In genomic region chr8:34688396-34689048, GRCm38 (mm10) we compare ENCODE assay signal across 10 mouse cellular contexts.
DNase-seq lines count a peak whose midpoint lies in the region; ATAC-seq and TF ChIP-seq lines count a peak whose summit lies in the region.
"Had no signal": no experiment of that assay in that cellular context is flagged by ENCODE, and none has a peak within 500 bp of the region (broad histone marks: within the 10 kb centered on the region; RNA-seq: fewer than 3 reads in every experiment).

No protein-coding gene starts in this region.

- no peak for DNase-seq in kidney, adult 11 months
- peak; percentile 65 for DNase-seq in forebrain, embryonic 14.5 days (ENCODE audit: low spot score)
- no peak for DNase-seq in liver, postnatal 0 days
- DNase-seq in adrenal gland, postnatal 36 days = no peak
- DNase-seq in kidney, adult 2 months = no peak
- DNase-seq in thymus, adult 18-20 months = no peak
- DNase-seq: lung, adult 2 months had no signal

- no peak overlapping the region for H3K27ac ChIP-seq in kidney, embryonic 14.5 days (ENCODE audit: low read depth, low read length)
- H3K27ac ChIP-seq in bone marrow macrophage, adult 2 months (ENCODE audit: insufficient read depth, low read depth, low read length) = peak overlapping the region; percentile 20; the same call in 1 of the 2 replicates
- H3K27ac ChIP-seq in forebrain, embryonic 14.5 days (ENCODE audit: low read depth, low read length) = no peak overlapping the region
- no peak overlapping the region for H3K27ac ChIP-seq in liver, postnatal 0 days (ENCODE audit: low read depth)
- H3K27ac ChIP-seq in kidney, adult 2 months (ENCODE audit: insufficient read depth, low read depth, low read length) = no peak overlapping the region

- H3K36me3 ChIP-seq in kidney, embryonic 14.5 days (ENCODE audit: control insufficient read depth, insufficient read depth, low read length) = no peaks in the 10 kb centered on the region
- H3K36me3 ChIP-seq in forebrain, embryonic 14.5 days (ENCODE audit: control insufficient read depth, insufficient read depth, low read length) = no peaks in the 10 kb centered on the region
- H3K36me3 ChIP-seq in liver, postnatal 0 days (replicated peaks; ENCODE audit: insufficient read depth, low read length) = no peaks in the 10 kb centered on the region
- no peaks in the 10 kb centered on the region for H3K36me3 ChIP-seq in kidney, adult 2 months (ENCODE audit: control insufficient read depth, insufficient read depth, low read length)
- H3K36me3 ChIP-seq: G1E had no signal

- TF ChIP-seq EP300 in liver, postnatal 0 days (IDR thresholded peaks at IDR 0.05; ENCODE audit: low read depth) = no peak

- H3K4me2 ChIP-seq in kidney, embryonic 14.5 days (replicated peaks; ENCODE audit: low read depth, low read length) = peak overlapping the region; percentile 28; the same call in 1 of the 2 replicates
- H3K4me2 ChIP-seq in forebrain, embryonic 14.5 days (ENCODE audit: low read length) = peak overlapping the region; percentile 37
- peak overlapping the region; percentile 55 for H3K4me2 ChIP-seq in liver, postnatal 0 days (ENCODE audit: low read depth, low read length)

- ATAC-seq in kidney, embryonic 14.5 days (ENCODE audit: low FRiP score, low TSS enrichment) = no peak
- ATAC-seq in forebrain, embryonic 14.5 days = peak; percentile 66; the same call in 1 of the 2 replicates
- ATAC-seq in liver, postnatal 0 days = no peak

- H3K4me3 ChIP-seq in kidney, embryonic 14.5 days (ENCODE audit: low read length) = no peak overlapping the region
- H3K4me3 ChIP-seq in bone marrow macrophage, adult 2 months (ENCODE audit: insufficient read depth, low read length) = peak overlapping the region; percentile 71
- no peak overlapping the region for H3K4me3 ChIP-seq in forebrain, embryonic 14.5 days (ENCODE audit: low read depth, low read length)
- 0 out of 2 replicates have a peak overlapping the region, but pooled peaks have one; percentile 31 for H3K4me3 ChIP-seq in liver, postnatal 0 days (ENCODE audit: low read depth, low read length)
- no peak overlapping the region for H3K4me3 ChIP-seq in kidney, adult 2 months (ENCODE audit: insufficient read depth, low read depth, low read length)

- WGBS in kidney, embryonic 14.5 days = 60% methylated on average over 20 of the region's 20 CpGs
- 57% methylated on average over 20 of the region's 20 CpGs for WGBS in forebrain, embryonic 14.5 days
- WGBS in liver, postnatal 0 days (ENCODE audit: insufficient replicate concordance) = 67% methylated on average over 20 of the region's 20 CpGs
- WGBS in kidney, adult 2 months = 64% methylated on average over 20 of the region's 20 CpGs

- H3K27me3 ChIP-seq in kidney, embryonic 14.5 days (ENCODE audit: control insufficient read depth, insufficient read depth, low read length) = no peaks in the 10 kb centered on the region
- no peaks in the 10 kb centered on the region for H3K27me3 ChIP-seq in forebrain, embryonic 14.5 days (replicated peaks; ENCODE audit: control insufficient read depth, insufficient read depth, low read length)
- H3K27me3 ChIP-seq in liver, postnatal 0 days (ENCODE audit: insufficient read depth, low read length) = no peaks in the 10 kb centered on the region
- no peaks in the 10 kb centered on the region for H3K27me3 ChIP-seq in kidney, adult 2 months (replicated peaks; ENCODE audit: control insufficient read depth, insufficient read depth, low read length)

- H3K9me3 ChIP-seq in kidney, embryonic 14.5 days (ENCODE audit: control insufficient read depth, low read length) = no peaks in the 10 kb centered on the region
- no peaks in the 10 kb centered on the region for H3K9me3 ChIP-seq in forebrain, embryonic 14.5 days (replicated peaks; ENCODE audit: control insufficient read depth, low read length)
- H3K9me3 ChIP-seq in liver, postnatal 0 days (ENCODE audit: low read length) = no peaks in the 10 kb centered on the region

- no peaks in the 10 kb centered on the region for H3K4me1 ChIP-seq in kidney, embryonic 14.5 days (ENCODE audit: control insufficient read depth, insufficient read depth, low read length)
- peaks cover 28% of the 10 kb centered on the region for H3K4me1 ChIP-seq in bone marrow macrophage, adult 2 months (ENCODE audit: control insufficient read depth, insufficient read depth, low read length)
- peaks cover 13% of the 10 kb centered on the region; the same call in 1 of the 2 replicates for H3K4me1 ChIP-seq in forebrain, embryonic 14.5 days (ENCODE audit: control insufficient read depth, insufficient read depth, low read length)
- H3K4me1 ChIP-seq in liver, postnatal 0 days (ENCODE audit: insufficient read depth) = no peaks in the 10 kb centered on the region
- no peaks in the 10 kb centered on the region for H3K4me1 ChIP-seq in kidney, adult 2 months (ENCODE audit: control insufficient read depth, insufficient read depth, low read length)

- no peak for TF ChIP-seq POLR2A in bone marrow macrophage, adult 2 months (IDR thresholded peaks at IDR 0.05; ENCODE audit: borderline replicate concordance, low read depth, low read length)
- TF ChIP-seq POLR2A in kidney, adult 2 months (IDR thresholded peaks at IDR 0.05; ENCODE audit: low read depth, low read length) = no peak

- no peak overlapping the region for H3K9ac ChIP-seq in kidney, embryonic 14.5 days (ENCODE audit: low read depth, low read length)
- H3K9ac ChIP-seq in forebrain, embryonic 14.5 days (ENCODE audit: low read length) = no peak overlapping the region
- H3K9ac ChIP-seq in liver, postnatal 0 days (replicated peaks) = no peak overlapping the region

- no peak for TF ChIP-seq CTCF in bone marrow macrophage, adult 2 months (IDR thresholded peaks at IDR 0.05; ENCODE audit: low read depth, low read length)
- TF ChIP-seq CTCF in liver, postnatal 0 days (IDR thresholded peaks at IDR 0.05; ENCODE audit: low read depth) = no peak
- TF ChIP-seq CTCF in kidney, adult 2 months (conservative IDR thresholded peaks at IDR 0.05; ENCODE audit: insufficient read depth, insufficient read length, low read depth, low read length) = no peak

Comparison
In these comparisons a context has a peak if more than half of its experiments do, and no peak if none do; other contexts are left out.
1. H3K4me3 ChIP-seq: peak in bone marrow macrophage, adult 2 months (single experiment) and liver, postnatal 0 days (single experiment); none in kidney, embryonic 14.5 days (single experiment), forebrain, embryonic 14.5 days (single experiment) and kidney, adult 2 months (single experiment).
2. Peak in every context shown above with its lines, with median percentiles within 50 percentile points of each other: H3K4me2 ChIP-seq.